Mouse (Mus musculus): ENCODE results near the gene Nop9.

GRCm38 (mm10) chr14:55795380-55796163 is 50.1 kb downstream of the Nop9 start:
- TF ChIP-seq ZC3H11A (IDR thresholded peaks at IDR 0.05; ENCODE audit: borderline replicate concordance, low read depth, low read length) (no peak), CHD2 (IDR thresholded peaks at IDR 0.05; ENCODE audit: low read depth, low read length) (no peak), HCFC1 (IDR thresholded peaks at IDR 0.05; ENCODE audit: borderline replicate concordance, insufficient read depth, low read length) (no peak), MAFK (IDR thresholded peaks at IDR 0.05; ENCODE audit: insufficient read depth, low read depth, low read length) (no peak), ZNF384 (IDR thresholded peaks at IDR 0.05; ENCODE audit: low read depth, low read length) (no peak)
